Mouse (Mus musculus) v-Abl transformed pro-B cells (cell line): ENCODE results near the gene Gucy2f.

Experiments used
- in situ Hi-C, 2 experiments: fragments of 400-800 bp; cut with MboI; formaldehyde crosslinking; loops; one replicate each; pipeline ENCODE4 v1.15.1; 2025; ENCODE audit not compliant: unreplicated experiment in 2 of 2

Gene Gucy2f

DNA sequence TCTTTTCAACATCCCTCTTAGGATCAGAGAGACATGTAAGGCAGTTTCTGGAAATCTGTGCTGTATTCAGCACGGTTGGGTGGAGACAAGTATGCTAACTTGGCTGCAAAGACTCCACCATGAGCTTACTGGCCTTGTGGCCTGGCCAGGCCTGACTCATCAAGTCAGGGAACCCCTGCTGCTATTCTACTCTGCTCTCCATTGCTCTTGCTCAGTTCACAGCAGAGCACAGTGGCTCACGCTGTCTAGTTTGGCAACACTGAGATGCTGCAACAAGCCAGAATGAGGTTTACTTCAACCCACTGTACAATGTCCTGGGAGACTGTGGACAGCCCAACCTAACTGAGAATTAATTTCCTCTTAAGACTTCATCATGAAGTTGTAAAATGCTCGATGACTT lies 134.1 kb downstream of the Gucy2f start:
- in situ Hi-C loops = no loop called here
